Mouse (Mus musculus) heart, postnatal 0 days (tissue): ENCODE results near the gene Ctsh. TPM values are rescaled to one million over a fixed set of nuclear protein-coding genes. Genes with fewer than 3 reads are reported as not detected.
"Not testable (repeated sequence)": the region's sequence is repeated elsewhere in the genome, so short reads cannot be mapped to it uniquely, and the experiment has no call there.

ENCODE experiments used
- ATAC-seq: fragments of 200-750 bp; cut with Nextera tagmentation; 2 replicates; pipeline ENCODE4 v1.8.0; 2017; ENCODE audit warnings: low read depth, moderate number of reproducible peaks, moderate library complexity; ENCODE audit not compliant: insufficient read depth
- DNase-seq: peaks from one replicate; pipeline ENCODE4 v3.0.0-alpha.2; 2016; ENCODE audit warnings: low spot score
- H3K27ac ChIP-seq: fragments of 300-500 bp; sonication (generic); 2 replicates; pipeline ENCODE4 v1.5.1; 2014; ENCODE audit warnings: low read depth, mild to moderate bottlenecking
- H3K27me3 ChIP-seq: fragments of 300-500 bp; sonication (generic); 2 replicates; pipeline ENCODE4 v1.6.1; 2014; ENCODE audit warnings: low read length, mixed read lengths; ENCODE audit not compliant: control insufficient read depth, insufficient read depth
- H3K36me3 ChIP-seq: fragments of 300-500 bp; sonication (generic); replicated peaks from 2 replicates; pipeline ENCODE4 v1.6.1; 2014; ENCODE audit warnings: low read length, mixed read lengths; ENCODE audit not compliant: control insufficient read depth, insufficient read depth
- H3K4me1 ChIP-seq: fragments of 300-500 bp; sonication (generic); 2 replicates; pipeline ENCODE4 v1.6.1; 2014; ENCODE audit warnings: antibody characterized with exemption; ENCODE audit not compliant: control insufficient read depth, insufficient read depth
- H3K4me2 ChIP-seq: fragments of 300-500 bp; sonication (generic); 2 replicates; pipeline ENCODE4 v1.6.1; 2014; ENCODE audit warnings: low read depth, mild to moderate bottlenecking, low read length, moderate library complexity
- H3K4me3 ChIP-seq: fragments of 300-500 bp; sonication (generic); 2 replicates; pipeline ENCODE4 v1.5.1; 2014; ENCODE audit warnings: low read depth, low read length
- H3K9ac ChIP-seq: fragments of 300-500 bp; sonication (generic); replicated peaks from 2 replicates; pipeline ENCODE4 v1.6.1; 2014; ENCODE audit warnings: low read depth, low read length, mixed read lengths
- H3K9me3 ChIP-seq: fragments of 300-500 bp; sonication (generic); replicated peaks from 2 replicates; pipeline ENCODE4 v1.6.1; 2016; ENCODE audit warnings: low read length; ENCODE audit not compliant: control insufficient read depth
- CTCF ChIP-seq: IDR thresholded peaks from 2 replicates; pipeline ENCODE4 v1.5.1; 2016; ENCODE audit warnings: antibody characterized with exemption, control low read depth, low read depth
- EP300 ChIP-seq: IDR thresholded peaks from 2 replicates; pipeline ENCODE4 v1.6.1; 2016; ENCODE audit warnings: antibody characterized with exemption, low read depth
- WGBS: fragments of 180-500 bp; shearing (Covaris S2); extraction: QIAGEN DNeasy Blood & Tissue Kit; methylation state at CpG from one replicate; pipeline ENCODE4 v1.1.7; 2014; 5-methylcytosine and 5-hydroxymethylcytosine counted together
- polyA plus RNA-seq: library from polyadenylated mRNA; unstranded; fragments of >200 nt; fragmentation: Nextera tagmentation; extraction: Ambion mirVana; gene quantifications from 2 replicates; pipeline ENCODE4 v1.2.1, GENCODE M21; 2015
- total RNA-seq: library from RNA; depleted of rRNA; stranded (reverse); fragments of >200 nt; gene quantifications from 2 replicates; pipeline ENCODE4 v1.2.3, GENCODE M21; 2014; ENCODE audit warnings: low replicate concordance

Gene Ctsh
- total and polyA plus RNA-seq, 2 experiments from 2014 or later: 78.8 to 151 TPM

DNA sequence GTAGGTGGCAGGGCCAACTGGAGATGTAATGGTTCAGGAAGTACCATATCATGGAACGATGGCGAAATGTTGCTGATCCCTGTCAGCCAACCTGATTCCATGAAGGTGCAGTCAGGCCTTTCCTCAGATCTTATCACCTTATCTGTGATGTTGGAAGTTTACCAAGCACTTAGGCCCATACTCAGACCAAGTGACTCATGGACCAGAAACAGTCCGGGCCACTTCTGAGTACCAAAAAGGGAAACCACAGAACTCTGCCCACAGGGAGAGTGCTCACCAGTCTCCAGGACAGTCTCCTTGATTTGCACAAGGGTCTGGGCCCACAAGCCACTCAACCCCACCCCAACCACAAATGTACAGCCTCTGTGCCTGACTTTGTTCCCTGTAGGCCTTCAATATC lies 18.2 kb upstream of the Ctsh start:
- Histone ChIP-seq H3K4me3 (no peak overlapping the region), H3K27me3 (no peaks in the 10 kb centered on the region), H3K4me1 (no peaks in the 10 kb centered on the region), H3K9ac (no peak overlapping the region), H3K4me2 (no peak overlapping the region), H3K36me3 (no peaks in the 10 kb centered on the region), H3K9me3 (no peaks in the 10 kb centered on the region), H3K27ac (no peak overlapping the region)
- 78% methylated on average over 3 of the region's 3 CpGs for WGBS
- no peak for ATAC-seq
- DNase-seq: no peak
- TF ChIP-seq CTCF: no peak
- TF ChIP-seq EP300: no peak

DNA sequence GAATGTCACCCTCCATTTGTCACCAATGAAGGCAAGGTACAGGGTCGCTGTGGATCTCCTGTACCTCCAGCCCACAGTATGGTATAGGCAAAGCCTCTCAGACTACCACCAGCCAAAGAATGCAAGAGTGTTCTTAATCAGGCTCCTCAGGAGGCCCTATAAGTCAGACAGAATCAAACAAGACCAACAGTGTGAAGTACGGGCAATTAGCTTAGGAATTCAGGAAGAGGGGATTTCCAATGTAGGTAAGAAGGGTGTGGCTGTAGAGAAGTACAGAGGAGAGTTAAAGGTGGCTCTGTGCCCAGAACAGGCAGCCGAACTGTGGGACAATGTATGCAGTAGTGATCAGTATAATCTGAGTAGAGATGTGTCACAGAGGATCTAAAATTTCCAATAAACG lies 17.6 kb upstream of the Ctsh start:
- WGBS: 59% methylated on average over 4 of the region's 4 CpGs
- H3K27ac ChIP-seq: no peak overlapping the region
- no peaks in the 10 kb centered on the region for H3K4me1 ChIP-seq
- no peaks in the 10 kb centered on the region for H3K27me3 ChIP-seq
- H3K9ac ChIP-seq: no peak overlapping the region
- DNase-seq (no peak), ATAC-seq (no peak)
- no peaks in the 10 kb centered on the region for H3K9me3 ChIP-seq
- no peak overlapping the region for H3K4me3 ChIP-seq
- TF ChIP-seq EP300 (no peak), CTCF (no peak)
- H3K4me2 ChIP-seq: no peak overlapping the region
- H3K36me3 ChIP-seq: no peaks in the 10 kb centered on the region

GRCm38 (mm10) chr9:90038535-90038934 lies 15.4 kb upstream of the Ctsh start:
- H3K27me3 ChIP-seq: no peaks in the 10 kb centered on the region
- H3K4me1 ChIP-seq: no peaks in the 10 kb centered on the region
- ATAC-seq (no peak), DNase-seq (no peak)
- H3K4me2 ChIP-seq: no peak overlapping the region
- no peak for TF ChIP-seq CTCF
- TF ChIP-seq EP300: no peak
- 58% methylated on average over 4 of the region's 4 CpGs for WGBS
- no peaks in the 10 kb centered on the region for H3K9me3 ChIP-seq
- H3K27ac ChIP-seq: no peak overlapping the region
- no peak overlapping the region for H3K4me3 ChIP-seq
- no peaks in the 10 kb centered on the region for H3K36me3 ChIP-seq
- no peak overlapping the region for H3K9ac ChIP-seq

DNA sequence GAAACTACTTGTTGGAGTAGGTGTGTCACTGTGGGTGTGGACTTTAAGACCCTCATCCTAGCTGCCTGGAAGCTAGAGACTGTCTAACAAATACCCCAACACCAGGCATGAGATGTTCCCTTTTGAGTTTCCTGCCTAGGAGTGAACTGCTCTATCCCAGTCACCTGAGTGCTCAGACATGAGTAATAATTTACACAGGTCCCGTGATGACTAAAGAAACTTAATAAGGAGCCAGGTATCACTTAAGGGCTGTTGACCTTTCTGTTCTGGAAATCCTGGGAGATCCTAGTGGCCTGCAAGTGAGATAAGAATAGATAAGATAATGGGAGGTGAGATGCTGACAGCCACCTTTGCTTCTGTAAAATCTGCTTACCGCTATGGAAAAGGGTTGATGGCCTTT lies 13.0 kb upstream of the Ctsh start:
- Histone ChIP-seq H3K36me3 (no peaks in the 10 kb centered on the region), H3K9me3 (no peaks in the 10 kb centered on the region; the same call in 1 of the 2 replicates), H3K9ac (no peak overlapping the region), H3K27me3 (no peaks in the 10 kb centered on the region), H3K4me3 (no peak overlapping the region), H3K4me2 (no peak overlapping the region), H3K4me1 (no peaks in the 10 kb centered on the region), H3K27ac (no peak overlapping the region)
- 38% methylated on average over 2 of the region's 2 CpGs for WGBS
- TF ChIP-seq EP300 (no peak), CTCF (no peak)
- DNase-seq (no peak), ATAC-seq (no peak)

- Histone ChIP-seq H3K4me3 (no peak overlapping the region), H3K9ac (no peak overlapping the region), H3K27ac (no peak overlapping the region), H3K36me3 (no peaks in the 10 kb centered on the region), H3K4me2 (no peak overlapping the region), H3K27me3 (no peaks in the 10 kb centered on the region), H3K9me3 (no peaks in the 10 kb centered on the region; the same call in 1 of the 2 replicates), H3K4me1 (no peaks in the 10 kb centered on the region)
- no peak for DNase-seq
- no peak for ATAC-seq
- no peak for TF ChIP-seq EP300
- no peak for TF ChIP-seq CTCF
- WGBS: 95% methylated on average over 3 of the region's 3 CpGs
These were observed 12.4 kb upstream of the Ctsh start for GRCm38 (mm10) chr9:90041556-90041955.

GRCm38 (mm10) chr9:90042906-90043305 lies 11.0 kb upstream of the Ctsh start:
- DNase-seq, H3K36me3 ChIP-seq, H3K27ac ChIP-seq, H3K27me3 ChIP-seq, H3K4me3 ChIP-seq, H3K4me1 ChIP-seq, H3K9ac ChIP-seq, H3K9me3 ChIP-seq, ATAC-seq, H3K4me2 ChIP-seq: not testable (repeated sequence)
- WGBS: 86% methylated on average over 8 of the region's 8 CpGs
